Mouse (Mus musculus) heart, postnatal 0 days (tissue): Measurements from ENCODE around the gene Fam136a.

Source experiments
- CTCF ChIP-seq: IDR thresholded peaks from 2 replicates; pipeline ENCODE4 v1.5.1; 2016; ENCODE audit warnings: antibody characterized with exemption, control low read depth, low read depth
- EP300 ChIP-seq: IDR thresholded peaks from 2 replicates; pipeline ENCODE4 v1.6.1; 2016; ENCODE audit warnings: antibody characterized with exemption, low read depth

GRCm38 (mm10) chr6:86394078-86394720 is 28.8 kb downstream of the Fam136a start:
- no peak for TF ChIP-seq CTCF
- TF ChIP-seq EP300, result no peak
